Mouse (Mus musculus) T-helper 17 cell (primary cell): Measurements from ENCODE around the gene Cbx5.

Experiments used
- in situ Hi-C, 2 experiments: fragments of 300-600 bp; cut with MboI, MseI; formaldehyde crosslinking; loops; 1 replicate in 1 of 2; 2 replicates in 1 of 2; pipeline ENCODE4 v1.15.1; 2025; ENCODE audit warnings: high pct_unique_total_duplicates in 2 of 2

The Cbx5 gene

GRCm38 (mm10) chr15:103178137-103178536 is 61.5 kb downstream of the Cbx5 start:
- in situ Hi-C loops: no loop called here

- in situ Hi-C loops: no loop called here
Observed at GRCm38 (mm10) chr15:103177611-103178041, 62.0 kb downstream of the Cbx5 start.

GRCm38 (mm10) chr15:103176874-103177421 is 62.7 kb downstream of the Cbx5 start:
- in situ Hi-C loops: no loop called here

- in situ Hi-C loops: loop anchor here (5.0 kb wide), 1 partner anchor 186 kb away; no protein-coding TSS in a partner anchor
Observed at GRCm38 (mm10) chr15:103173251-103173650, 66.4 kb downstream of the Cbx5 start.

- in situ Hi-C loops: loop anchor here (5.0 kb wide), 1 partner anchor 185 kb away; no protein-coding TSS in a partner anchor
Observed at GRCm38 (mm10) chr15:103172537-103172936, 67.1 kb downstream of the Cbx5 start.

- in situ Hi-C loops: loop anchor here (5.0 kb wide), 1 partner anchor 184 kb away; no protein-coding TSS in a partner anchor
Observed at GRCm38 (mm10) chr15:103171276-103171675, 68.3 kb downstream of the Cbx5 start.

- in situ Hi-C loops: loop anchor here (5.0 kb wide), 1 partner anchor 183 kb away; no protein-coding TSS in a partner anchor
Observed at GRCm38 (mm10) chr15:103170316-103170679, 69.3 kb downstream of the Cbx5 start.

GRCm38 (mm10) chr15:103169612-103170315 is 69.9 kb downstream of the Cbx5 start:
- in situ Hi-C loops: loop anchor here (5.0 kb wide), 1 partner anchor 182 kb away; no protein-coding TSS in a partner anchor

- in situ Hi-C loops: no loop called here
Observed at GRCm38 (mm10) chr15:103168801-103169611, 70.6 kb downstream of the Cbx5 start.

GRCm38 (mm10) chr15:103167786-103168185 is 71.8 kb downstream of the Cbx5 start:
- in situ Hi-C loops: no loop called here

- in situ Hi-C loops: no loop called here
Observed at GRCm38 (mm10) chr15:103167042-103167615, 72.5 kb downstream of the Cbx5 start, which contains the start of gene Smug1. Smug1 (minus strand) TSS chr15:103167092.

GRCm38 (mm10) chr15:103165924-103166323 is 73.7 kb downstream of the Cbx5 start:
- in situ Hi-C loops: no loop called here

GRCm38 (mm10) chr15:103165379-103165778 is 74.2 kb downstream of the Cbx5 start:
- in situ Hi-C loops: no loop called here

GRCm38 (mm10) chr15:103163182-103163919 is 76.3 kb downstream of the Cbx5 start:
- in situ Hi-C loops: no loop called here

GRCm38 (mm10) chr15:103157585-103157984 is 82.0 kb downstream of the Cbx5 start:
- in situ Hi-C loops: no loop called here

- in situ Hi-C loops: no loop called here
Observed at GRCm38 (mm10) chr15:103156890-103157289, 82.7 kb downstream of the Cbx5 start.

GRCm38 (mm10) chr15:103155366-103156321 is 84.0 kb downstream of the Cbx5 start:
- in situ Hi-C loops: no loop called here

- in situ Hi-C loops: no loop called here
Observed at GRCm38 (mm10) chr15:103152890-103153610, 86.6 kb downstream of the Cbx5 start.

GRCm38 (mm10) chr15:103152371-103152770 is 87.2 kb downstream of the Cbx5 start:
- in situ Hi-C loops: no loop called here
